Mouse (Mus musculus) gonadal fat pad, adult 2 months (tissue): ENCODE results near the gene Tspan5. TPM values are rescaled to one million over a fixed set of nuclear protein-coding genes. Genes with fewer than 3 reads are reported as not detected.
A peak's percentile ranks its signal among the peaks of the same experiment; 100 is the strongest.

Source experiments
- DNase-seq: peaks from one replicate; pipeline ENCODE4 v3.0.0-alpha.2; 2012; ENCODE audit warnings: low read depth
- polyA plus RNA-seq: library from polyadenylated mRNA; depleted of rRNA; stranded (reverse); fragments of >200 nt; gene quantifications from 2 replicates; pipeline ENCODE4 v1.2.3, GENCODE M21; 2012

The Tspan5 gene
- polyA plus RNA-seq, 1 experiment = 29.1 TPM

- no peak for DNase-seq
Observed at GRCm38 (mm10) chr3:138876418-138876817, 134.4 kb downstream of the Tspan5 start.

DNA sequence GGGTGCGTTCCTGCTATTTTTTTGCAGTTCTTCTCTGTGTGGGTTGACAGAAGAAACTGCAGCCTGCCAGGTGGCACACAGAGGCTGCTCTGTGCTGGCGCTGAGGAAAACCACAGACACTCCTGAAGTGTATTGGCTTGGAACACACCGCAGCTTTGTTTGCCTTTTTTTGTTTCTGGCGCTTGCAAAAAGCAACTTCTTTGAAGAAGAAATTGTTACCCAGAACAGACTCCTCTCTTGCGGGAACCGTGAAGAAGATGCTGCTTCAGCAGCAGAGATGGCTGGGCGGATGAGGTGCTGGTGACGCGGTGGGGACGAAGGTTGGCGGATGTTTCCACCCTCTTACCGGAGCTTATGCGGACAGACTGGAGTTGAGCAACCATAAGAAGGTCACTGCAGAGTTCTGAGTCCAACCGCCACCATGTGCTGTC lies 135.0 kb downstream of the Tspan5 start:
- no peak for DNase-seq

DNA sequence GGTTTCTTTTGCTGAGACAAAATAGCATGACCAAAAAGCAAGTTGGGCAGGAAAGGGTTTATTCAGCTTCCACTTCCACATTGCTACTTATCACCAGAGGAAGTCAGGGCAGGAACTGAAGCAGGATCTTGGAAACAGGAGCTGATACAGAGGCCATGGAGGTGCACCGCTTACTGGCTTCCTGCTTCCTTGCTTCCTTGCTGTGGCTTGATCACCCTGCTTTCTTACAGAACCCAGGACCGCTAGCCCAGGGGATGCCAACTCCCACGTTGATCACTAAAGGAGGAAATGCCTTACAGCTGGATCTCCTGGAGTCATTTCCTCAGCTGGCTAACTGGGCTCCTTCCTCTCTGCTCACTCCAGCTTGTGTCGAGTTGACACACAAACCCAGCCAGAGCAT lies 135.7 kb downstream of the Tspan5 start:
- DNase-seq = no peak

- DNase-seq = no peak
Observed at GRCm38 (mm10) chr3:138880999-138881724, 139.2 kb downstream of the Tspan5 start.

- DNase-seq = no peak
Observed at GRCm38 (mm10) chr3:138881725-138882347, 139.8 kb downstream of the Tspan5 start.

- DNase-seq = no peak
Observed at GRCm38 (mm10) chr3:138886121-138886520, 144.1 kb downstream of the Tspan5 start.

DNA sequence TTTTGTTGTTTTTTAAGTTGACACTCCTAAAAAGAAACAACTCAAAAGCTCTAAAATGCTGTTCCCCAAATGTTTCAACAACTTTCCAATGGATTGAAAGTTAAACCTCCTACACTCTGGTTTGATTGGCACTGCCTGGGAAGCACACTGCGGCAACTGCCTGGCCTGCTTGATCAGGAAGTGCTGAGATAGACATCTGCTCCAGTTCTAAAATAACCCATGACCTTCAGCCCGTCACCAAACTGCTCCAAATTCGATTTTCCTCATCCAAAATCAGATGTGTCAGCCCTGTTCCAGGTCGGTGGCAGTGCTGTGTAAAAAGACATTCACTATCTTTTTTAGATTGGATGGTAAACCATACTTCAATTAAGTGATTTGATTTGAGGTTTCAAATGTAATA lies 147.2 kb downstream of the Tspan5 start:
- DNase-seq = no peak

GRCm38 (mm10) chr3:138889769-138890295 lies 147.8 kb downstream of the Tspan5 start:
- DNase-seq = no peak

DNA sequence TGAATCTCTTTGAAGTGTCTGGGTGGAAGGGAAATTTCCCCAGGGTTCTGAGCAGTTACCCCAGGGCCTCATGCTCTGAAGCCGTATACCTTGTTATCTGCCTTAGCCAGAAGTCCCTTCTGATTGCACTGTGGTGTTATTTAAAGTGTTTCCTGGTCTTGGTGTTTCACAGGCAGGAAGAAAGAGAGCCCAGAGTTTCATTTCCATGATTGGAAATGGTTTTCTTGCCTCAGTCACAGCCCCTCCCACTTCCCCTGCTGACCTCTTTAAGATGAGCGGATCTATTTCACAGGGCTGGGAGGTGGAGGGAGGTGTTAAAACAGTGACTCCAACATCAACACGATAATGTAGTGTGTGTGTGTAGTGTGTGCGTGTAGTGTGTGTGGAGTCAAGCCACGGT lies 151.5 kb downstream of the Tspan5 start:
- DNase-seq = no peak

GRCm38 (mm10) chr3:138897500-138897899 lies 155.5 kb downstream of the Tspan5 start:
- DNase-seq = no peak

GRCm38 (mm10) chr3:138898055-138898454 lies 156.1 kb downstream of the Tspan5 start:
- DNase-seq = no peak

- no peak for DNase-seq
Observed at GRCm38 (mm10) chr3:138900571-138901141, 158.7 kb downstream of the Tspan5 start.

- DNase-seq = no peak
Observed at GRCm38 (mm10) chr3:138905678-138906077, 163.7 kb downstream of the Tspan5 start.

DNA sequence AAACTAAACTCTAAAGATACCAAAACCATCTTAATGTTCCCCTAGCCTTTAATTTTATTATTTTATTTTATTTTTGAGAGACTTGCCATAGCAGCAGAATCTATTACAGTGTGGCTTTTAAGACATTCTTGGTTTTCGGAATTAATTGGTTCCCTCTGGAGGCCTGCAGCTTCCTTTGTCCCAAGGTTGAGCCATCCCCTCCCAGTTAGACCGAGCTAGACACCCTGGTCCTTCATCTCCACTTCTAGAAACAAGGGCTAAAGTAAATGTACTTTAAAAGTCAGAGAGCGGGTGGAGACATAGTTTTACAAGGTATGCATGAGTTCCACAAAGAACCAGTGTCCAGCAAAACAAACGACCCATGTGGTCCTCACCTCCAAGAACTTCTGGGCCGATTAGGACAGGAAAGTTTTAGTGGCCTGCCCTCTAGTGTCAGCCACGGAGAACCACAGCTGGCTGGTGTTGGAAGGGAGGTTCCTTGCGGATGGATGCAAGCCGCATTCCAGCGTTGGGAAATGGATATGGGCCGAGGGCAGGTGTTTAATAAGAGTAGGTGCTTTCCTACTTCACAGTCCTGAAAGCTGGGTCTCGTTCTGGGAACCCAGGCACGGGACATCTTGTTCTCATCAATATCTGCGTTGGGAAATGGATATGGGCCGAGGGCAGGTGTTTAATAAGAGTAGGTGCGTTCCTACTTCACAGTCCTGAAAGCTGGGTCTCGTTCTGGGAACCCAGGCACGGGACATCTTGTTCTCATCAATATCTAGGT lies 164.3 kb downstream of the Tspan5 start:
- no peak for DNase-seq

DNA sequence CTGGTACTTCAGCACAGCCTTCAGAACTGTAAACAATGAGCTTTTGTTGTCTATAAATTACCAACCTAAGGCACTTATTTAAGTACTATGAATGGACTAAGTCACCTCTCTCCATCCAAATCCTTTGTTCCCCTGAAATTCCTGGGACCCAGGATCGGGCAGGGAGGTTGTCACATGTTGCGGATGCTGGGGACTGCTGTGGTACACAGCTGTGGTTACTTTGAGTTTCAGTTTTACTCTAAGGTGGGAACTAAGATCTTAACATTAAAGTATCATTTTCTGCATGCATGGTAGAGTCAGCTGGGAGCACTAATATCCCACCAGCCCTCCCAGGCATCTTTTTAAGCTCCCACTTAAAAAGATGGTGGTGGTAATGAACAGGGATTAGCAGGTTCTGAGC lies 167.3 kb downstream of the Tspan5 start:
- DNase-seq = no peak

DNA sequence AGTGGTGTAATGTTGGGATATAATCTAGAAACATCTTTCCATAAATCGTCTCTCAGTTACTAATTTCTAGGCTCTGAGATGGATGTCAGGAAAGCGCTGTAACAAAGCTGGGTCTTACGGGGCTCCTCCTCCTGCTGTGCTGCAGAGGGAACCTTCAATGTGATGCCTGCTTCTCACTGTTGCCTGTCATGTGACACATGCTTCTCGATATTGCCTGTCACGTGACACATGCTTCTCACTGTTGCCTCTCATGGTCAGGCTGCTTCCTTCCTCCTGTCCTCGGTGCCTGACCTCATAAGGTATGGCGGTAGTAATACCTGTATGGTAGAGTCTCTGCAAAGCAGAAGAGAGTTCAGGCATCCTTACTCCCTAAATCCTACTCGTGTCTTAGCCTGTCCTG lies 170.5 kb downstream of the Tspan5 start:
- no peak for DNase-seq

DNA sequence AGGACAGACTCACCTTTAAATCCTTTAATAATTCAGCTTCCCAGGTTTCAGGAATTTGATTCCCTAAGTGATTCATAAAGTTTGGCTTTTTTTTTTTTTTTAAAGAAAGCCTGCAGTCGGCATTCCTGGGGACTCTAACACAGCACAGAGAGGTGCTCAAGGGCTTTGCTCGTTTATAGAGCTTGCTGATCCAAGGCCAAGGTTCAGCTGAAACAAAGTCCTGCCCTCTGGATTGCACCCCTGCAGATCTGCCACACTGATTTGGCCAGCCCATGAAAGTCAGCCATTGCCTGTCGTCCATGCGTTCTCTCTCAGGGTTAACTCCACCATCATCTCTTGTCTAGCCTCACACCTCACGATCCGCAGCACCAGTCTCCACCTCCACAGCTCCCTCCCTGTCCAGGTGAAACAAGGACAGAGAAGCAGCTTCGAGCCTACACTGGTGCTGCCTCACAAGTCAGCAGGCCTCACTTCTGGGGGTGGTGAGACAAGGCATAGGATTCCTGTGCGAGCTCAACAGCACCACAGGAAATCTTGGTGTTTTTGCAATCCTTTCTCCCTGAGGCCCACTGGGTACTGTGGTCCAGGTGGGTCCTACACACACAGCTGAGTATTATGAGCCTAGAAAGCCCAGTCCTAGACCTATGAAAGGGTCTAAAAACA lies 172.8 kb downstream of the Tspan5 start:
- DNase-seq = no peak

DNA sequence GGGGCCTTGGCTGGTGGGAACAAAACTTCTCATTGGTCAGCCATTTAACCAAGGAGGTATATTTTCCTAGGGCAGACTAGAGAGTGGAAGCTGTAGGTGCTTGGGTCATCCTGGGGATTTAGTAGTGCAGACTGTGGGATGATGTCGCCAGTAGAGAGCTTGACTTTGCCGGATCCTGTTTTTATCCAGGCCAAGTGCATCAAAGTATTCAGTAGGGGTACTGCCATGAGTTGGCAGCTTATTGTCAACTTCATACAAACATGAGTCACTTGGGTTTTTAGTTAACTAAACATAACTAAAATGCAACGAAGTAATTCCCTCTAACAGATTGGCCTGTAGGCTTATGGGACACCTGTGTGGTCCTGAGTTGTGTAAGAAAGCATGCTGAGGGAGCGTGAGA lies 174.6 kb downstream of the Tspan5 start:
- no peak for DNase-seq

DNA sequence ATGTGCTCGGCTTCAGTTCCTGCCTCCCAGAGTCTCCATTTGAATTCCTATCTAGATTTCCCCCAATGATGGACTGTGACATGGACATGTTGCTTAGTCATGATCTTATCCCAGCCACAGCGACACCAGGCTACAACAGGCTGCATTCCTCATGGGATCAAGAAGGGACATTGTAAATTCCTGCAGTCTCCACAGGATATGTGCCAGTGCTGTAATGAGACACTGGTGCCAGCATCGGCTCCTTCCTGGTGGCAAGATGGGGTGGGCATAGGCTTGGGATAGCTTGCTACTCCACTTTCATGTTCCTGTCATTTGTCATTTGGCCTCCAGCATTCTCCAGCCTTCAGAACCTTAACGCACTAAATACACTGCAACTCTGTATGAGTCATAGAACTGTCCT lies 175.0 kb downstream of the Tspan5 start:
- DNase-seq = no peak

DNA sequence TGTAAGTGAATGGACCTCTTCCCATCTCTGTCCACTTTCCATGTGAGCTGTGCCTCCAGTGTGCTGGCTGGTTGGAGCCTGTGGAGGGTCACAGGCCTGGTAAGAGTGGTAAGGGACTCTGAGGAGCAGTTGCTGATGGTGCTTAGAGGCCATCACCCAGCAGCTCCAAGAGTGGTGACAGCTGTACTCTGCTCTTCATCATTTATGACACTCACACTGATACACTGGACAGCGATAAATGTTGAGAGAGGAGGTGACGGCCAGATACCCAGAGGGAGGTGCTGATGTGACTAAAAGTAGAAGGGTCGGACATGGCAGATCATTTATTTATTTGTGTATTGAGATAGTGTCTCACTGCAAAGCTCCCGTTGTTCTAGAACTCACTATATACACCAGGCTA lies 176.2 kb downstream of the Tspan5 start:
- no peak for DNase-seq

DNA sequence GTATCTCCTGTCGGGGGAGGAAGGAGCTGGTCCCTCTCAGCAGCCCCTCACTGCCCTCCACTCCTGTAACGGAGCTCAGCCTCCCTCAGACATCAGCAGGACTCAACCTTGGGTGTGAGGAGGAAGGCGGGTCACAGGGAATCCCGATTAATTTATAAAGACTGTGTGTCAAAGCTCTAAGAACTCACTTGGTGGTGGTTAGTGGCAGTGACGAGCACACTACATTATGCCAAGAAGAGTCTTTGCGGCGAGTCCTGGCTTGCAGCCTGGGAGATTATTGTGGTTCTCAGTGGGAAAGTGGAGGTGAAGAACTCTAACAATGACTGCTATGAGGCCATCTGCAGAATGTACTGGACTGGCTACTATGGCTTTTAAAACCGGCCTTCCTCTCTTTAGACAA lies 184.2 kb downstream of the Tspan5 start:
- DNase-seq = no peak

- DNase-seq = peak; percentile 74
Observed at GRCm38 (mm10) chr3:138927437-138927836, 185.4 kb downstream of the Tspan5 start.
